Mouse (Mus musculus) kidney, postnatal 25 days (tissue): ENCODE data around the gene Cep41.

Experiments used
- DNase-seq, 2 experiments: peaks; one replicate each; pipeline ENCODE4 v3.0.0; 2021; ENCODE audit warnings: mixed read lengths in 2 of 2

The Cep41 gene

DNA sequence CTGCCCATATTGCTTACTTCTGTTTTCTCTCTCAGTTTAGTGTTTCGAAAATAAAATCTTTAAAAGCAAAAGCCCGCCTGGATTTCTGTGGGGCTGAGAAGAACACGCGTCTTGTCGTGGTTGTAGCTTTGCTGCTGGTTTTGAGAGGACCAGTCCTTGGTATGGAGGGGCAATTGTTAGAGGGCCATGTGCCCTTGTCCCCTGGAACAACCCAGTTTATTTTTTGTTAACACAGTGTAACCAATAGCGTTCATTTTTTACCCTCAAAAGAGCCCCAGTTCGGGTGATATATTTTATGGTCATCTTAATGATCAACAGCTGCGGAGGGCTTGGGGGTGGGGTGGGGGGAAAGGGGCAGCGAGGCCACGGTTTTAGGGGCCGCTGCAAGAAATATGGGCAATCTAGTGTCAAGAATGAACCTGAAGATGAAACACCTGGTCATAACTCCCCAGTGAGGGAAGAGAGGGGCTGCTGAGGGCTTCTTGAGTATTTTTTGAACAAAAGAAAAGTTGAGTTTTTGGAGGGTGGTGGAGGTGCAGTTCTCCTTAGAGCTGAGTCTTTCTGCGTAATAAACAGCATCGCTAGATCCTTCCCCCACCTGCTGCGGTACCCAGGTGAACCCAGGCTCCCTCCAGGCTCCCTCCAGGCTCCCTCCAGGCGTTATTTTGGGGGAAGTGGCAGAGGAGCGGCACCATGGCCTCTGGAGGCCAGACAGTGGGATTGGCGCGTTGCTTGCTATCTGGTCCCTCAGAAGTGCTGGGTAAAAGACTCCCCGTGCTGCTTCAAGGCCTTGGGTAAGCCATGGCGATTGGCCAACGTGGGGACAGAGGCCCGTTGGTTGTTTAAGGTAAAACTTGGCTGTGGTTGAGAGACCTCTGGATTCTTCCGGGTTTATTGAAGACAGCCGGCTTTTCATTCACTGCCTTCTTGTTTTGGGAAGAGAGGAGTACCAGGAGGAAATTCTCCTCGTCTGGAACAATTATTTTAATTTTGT is 17.1 kb upstream of the Cep41 start:
- DNase-seq, result no peak

- no peak for DNase-seq
Observed at GRCm38 (mm10) chr6:30709115-30709514, 15.6 kb upstream of the Cep41 start.

GRCm38 (mm10) chr6:30703977-30704602 is 10.5 kb upstream of the Cep41 start:
- DNase-seq, result no peak

GRCm38 (mm10) chr6:30703476-30703875 is 9.9 kb upstream of the Cep41 start:
- no peak for DNase-seq

DNA sequence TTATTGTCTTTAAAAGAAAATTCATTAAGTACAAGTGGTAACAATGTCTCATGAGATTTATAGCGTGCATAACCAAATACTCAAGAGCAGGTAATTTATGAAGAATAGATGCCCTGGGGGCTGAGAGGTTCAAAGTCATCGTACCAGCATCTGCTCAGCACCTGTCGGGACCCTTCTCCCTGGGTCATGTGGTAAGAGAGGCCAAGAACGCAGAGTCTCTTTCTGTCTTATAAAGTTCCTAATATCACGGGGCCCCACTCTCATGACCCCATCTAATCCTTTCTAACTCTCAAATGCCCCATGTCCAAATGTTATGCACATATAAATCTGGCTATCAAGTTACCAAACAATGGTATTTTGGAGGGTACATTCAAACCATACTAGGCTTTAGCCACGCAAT is 9.3 kb upstream of the Cep41 start:
- DNase-seq, result no peak

GRCm38 (mm10) chr6:30700182-30700581 is 6.6 kb upstream of the Cep41 start:
- no peak for DNase-seq

DNA sequence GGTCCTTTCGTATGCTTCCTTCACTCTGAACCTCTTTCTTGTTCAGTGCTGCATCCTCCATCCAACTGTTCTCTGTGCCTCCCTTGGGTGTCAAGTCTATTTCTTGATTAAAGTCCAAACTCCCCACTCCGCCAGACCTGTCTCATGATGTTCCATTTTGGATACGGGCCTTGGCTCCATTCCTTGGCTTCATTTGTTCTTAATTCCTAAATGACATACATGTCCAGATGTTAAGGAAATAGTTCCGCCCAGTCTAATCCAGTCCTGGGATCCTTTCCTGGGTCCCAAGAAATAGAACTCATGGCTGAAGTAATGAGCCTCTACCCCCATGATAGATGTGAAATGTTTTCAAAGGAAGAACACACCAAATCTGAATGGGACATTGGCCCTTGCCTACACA is 4.5 kb upstream of the Cep41 start:
- no peak for DNase-seq

DNA sequence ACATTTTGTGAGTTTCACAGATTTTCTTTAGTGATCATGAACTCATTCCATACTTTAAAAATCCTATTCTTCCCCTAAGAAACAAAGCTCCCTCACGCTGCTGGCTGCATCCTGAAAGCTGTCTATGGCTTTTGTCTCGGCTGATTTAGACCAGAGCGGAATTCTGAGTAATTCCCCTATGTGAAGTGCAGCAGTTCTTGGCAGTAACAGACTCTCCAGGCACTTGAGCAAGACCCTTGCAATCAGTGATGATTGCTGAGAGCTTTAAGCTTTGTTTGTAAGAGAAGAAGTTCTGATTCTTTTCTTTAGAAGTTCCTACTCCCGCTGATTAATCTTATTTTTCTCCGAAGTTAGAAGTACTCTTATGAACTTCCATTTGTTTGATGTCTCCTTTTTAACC is 3.9 kb upstream of the Cep41 start:
- DNase-seq, result no peak

- DNase-seq, result no peak
Observed at GRCm38 (mm10) chr6:30695124-30695523, 1.6 kb upstream of the Cep41 start.

DNA sequence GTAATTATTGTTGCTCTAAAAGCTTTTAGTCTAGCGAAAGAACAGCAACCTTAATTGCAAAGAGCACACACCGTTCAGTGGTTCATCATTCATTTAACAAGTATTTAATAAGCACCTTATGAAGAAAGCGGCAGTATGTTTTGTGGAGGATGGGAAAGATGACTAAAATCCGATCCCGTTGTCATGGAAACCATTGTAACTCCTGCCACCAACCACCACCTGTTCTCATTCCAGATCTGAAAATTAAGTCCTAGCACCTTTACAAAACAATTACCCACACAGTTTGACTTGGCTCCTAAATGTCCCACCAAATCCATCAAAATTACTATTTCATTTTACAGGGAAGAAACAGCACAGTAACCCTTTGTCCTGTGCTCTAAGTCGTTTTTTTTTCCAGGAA is 660 bp upstream of the Cep41 start:
- no peak for DNase-seq

GRCm38 (mm10) chr6:30692826-30693225 is 723 bp downstream of the Cep41 start:
- no peak for DNase-seq

DNA sequence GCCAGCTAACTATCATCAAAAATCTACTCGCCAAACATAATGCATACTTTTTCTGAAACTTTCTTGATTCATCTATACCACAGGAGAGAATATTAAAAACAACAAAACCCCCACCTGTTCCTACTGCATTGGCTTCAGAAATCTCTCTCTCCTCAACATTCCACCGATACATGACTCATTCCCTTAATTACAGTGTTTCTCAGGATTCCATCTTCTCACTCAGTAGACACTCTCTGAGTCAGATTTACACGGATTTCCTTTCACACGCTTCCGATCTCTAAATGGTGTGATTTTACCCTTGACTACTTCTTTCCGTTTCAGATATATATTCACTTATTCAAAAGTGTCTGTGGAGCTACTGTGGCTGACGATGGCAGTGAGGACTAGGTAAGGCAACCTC is 6.4 kb downstream of the Cep41 start:
- DNase-seq, result no peak

- no peak for DNase-seq
Observed at GRCm38 (mm10) chr6:30684570-30684969, 9.0 kb downstream of the Cep41 start.

DNA sequence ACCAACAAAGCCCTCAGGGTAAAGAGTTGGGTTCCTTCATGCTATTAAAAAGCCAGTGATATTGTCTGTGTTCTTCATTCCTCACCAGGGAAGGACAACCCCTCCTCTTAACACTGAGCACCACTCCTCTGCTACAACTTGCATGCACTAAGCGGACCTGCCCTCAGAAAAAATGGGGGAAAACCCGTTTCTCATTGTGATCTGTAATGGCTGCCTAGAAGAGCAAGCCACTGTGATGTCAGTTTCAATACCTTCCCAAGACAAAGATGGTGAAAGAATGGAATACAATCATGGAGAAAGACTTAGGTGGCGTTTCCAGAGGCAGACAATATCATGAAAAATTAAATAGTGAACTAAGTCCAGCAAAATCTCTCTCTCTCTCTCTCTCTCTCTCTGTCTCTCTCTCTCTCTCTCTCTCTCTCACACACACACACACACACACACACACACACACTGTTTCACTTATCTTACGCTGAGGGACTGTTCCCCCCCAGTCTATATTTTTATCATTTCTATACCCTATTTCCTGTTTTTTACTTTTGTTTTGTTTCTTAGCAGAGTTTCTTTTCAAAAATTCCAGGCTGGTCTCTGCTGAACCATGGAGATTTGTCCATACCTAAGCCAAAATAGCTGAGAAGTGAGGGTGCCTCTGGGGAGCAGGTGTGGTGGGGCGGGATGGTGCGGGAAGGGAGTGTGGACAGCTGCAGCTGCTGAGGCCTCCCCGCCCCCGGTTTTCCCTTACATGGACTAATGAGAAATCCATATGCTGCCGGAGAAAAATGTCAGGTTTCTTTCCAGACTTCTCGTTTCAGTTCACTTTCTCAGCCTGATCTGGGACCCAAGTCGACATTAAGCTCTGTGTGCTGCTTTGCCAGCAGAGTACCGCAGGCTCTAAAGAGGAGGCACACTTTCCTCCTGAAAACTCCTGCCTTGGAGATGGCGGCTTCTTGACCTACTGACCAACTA is 11.3 kb downstream of the Cep41 start:
- no peak for DNase-seq

DNA sequence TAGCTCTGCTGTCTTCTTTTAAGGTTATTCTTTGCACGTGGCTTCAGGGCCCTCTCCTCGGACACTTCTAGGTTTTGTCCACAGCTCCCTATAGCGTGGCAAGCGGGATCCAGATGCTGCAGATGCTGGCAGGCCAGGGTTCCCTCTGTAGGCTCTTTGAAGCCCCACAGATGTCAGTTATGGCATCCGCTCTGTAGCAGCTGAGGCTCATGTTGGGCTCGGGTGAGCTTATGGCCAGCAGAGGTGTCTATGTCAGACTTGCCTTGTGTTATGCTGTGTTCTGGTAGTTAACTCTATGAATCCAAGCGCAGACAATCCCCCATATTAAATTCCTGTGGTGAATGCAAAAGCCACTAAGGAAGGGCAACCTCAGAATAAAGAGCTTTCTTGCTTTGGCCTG is 13.1 kb downstream of the Cep41 start:
- DNase-seq, result no peak

GRCm38 (mm10) chr6:30679567-30679966 is 14.0 kb downstream of the Cep41 start:
- DNase-seq, result no peak

DNA sequence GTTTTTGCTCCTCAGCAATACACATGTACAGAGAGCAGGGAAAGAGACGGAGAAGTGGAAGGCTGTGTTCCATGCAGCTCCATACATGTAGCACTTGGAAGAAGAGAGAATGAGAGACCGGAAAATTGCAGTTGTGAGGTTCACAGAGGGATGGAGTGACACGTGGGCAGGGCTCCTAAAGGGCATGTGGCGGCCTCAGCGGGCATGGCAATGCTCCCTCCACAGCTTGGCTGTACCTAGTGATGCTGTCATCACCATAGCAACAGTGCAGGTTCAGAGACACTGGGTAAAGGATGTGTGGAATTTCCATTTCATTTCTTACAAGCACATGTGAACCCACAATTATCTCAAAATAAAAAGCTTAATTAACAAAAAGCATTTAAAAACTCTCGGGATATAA is 15.1 kb downstream of the Cep41 start:
- no peak for DNase-seq

DNA sequence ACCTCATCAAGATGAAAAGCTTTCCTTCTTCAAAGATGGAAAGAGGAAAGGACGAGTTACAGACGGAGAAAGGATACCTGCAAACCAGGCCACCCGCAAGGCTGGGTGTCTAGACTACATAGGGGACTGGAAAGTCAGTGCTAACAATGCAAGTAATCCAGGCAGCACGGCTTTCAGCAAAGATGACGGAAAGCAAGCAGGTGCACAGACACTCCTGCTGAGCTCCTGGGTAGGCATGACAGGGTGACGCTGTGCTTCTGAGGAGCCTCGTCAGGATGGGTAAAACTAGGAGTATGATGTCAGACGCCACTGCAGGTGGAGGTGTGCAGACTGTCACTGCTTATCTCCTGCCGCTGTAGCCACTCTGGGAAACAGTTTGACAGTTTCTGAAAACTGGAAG is 16.0 kb downstream of the Cep41 start:
- no peak for DNase-seq

DNA sequence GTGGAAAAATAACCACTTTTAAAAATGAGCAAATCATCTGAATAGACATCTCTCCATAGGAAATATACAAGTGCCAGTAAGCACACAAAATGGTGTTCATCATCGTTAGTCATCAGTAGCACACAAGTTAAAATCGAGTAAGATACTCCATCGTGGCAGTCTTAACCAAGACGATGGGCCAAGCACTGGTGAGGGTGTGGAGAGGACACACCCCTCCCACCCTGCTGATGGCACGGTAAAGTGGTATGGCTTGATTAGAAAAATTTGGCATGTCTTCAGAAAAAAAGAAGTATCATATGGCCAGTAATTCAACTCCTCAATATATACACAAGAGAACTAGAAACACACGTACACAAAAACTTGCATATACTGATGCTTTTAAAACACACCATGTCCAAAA is 17.0 kb downstream of the Cep41 start:
- DNase-seq, result no peak

GRCm38 (mm10) chr6:30675281-30675771 is 18.2 kb downstream of the Cep41 start:
- DNase-seq, result no peak

DNA sequence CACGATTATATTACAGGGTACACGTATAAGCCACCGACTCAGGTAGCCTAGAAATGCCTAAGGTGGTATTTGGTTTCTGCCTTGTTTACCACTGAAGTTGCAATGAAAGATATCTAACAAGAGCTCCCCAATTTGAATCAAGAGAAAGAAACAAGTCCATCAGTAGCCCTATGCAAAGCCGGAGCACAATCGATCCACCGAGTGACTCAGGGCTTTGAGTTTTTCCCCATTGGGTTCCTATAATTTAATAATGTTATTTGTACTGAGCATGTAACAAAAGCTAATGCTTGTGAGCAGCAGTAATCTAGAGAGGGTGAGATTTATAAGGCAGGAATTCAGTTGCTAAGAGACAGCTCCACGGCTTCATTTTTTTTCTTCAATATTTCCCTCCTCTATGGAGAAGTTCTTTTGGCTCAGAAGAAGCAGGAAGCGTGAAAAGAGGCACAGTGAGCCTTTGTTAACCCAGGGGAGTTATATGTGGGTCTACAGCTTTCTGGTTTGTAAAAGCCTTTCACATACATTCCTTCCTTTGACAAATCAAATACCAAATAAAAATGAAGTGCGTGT is 18.8 kb downstream of the Cep41 start:
- no peak for DNase-seq

DNA sequence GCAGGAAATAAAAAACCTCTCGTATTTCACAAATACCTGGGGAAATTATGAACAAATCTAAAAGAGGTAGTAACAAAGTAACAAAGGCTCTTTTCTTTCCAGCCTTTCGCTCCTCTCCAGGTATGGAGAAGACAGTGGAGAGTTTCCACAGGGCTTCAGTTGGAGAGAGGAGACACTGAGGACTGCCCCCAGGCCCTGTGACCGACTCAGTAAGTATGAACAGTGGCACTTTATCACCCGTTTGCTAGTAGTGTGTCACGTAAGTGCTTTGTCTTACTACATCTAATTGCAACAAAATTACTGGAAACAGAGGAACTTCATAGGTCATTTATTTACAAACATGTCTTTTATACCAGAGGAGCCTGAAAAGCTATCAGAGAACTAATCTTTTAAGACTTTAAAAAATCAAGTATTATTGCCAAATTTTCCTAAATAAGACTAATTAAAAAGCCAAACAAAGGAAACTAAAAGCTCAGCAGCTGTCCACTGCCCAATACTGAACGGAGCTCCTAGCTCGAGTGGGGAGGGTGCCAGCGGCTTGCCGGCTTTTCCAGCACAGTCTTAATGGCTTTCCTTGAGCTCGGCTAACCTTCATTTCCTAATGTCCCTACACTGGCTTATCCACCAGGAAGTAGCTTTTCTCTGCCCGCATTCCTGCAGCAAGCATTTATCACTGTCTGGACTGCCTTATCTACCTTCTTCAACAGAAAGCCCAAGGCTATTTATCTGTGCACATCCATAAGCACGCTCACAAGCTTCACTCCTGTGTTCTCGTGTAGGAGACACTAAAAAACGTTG is 19.6 kb downstream of the Cep41 start:
- peak; percentile 24 to 49 for DNase-seq
